Mouse (Mus musculus): Measurements from ENCODE around the gene Slc7a5. TPM values are rescaled to one million over a fixed set of nuclear protein-coding genes. Genes with fewer than 3 reads are reported as not detected.

The Slc7a5 gene
- total and polyA plus RNA-seq, 3 experiments: 110 to 291 (median 207) TPM

- Histone ChIP-seq H3K4me3 (replicated peaks in 1 of 3; ENCODE audit: low read depth in 2 of 3, low read length in 2 of 3, poor library complexity in 1 of 3) (no peak overlapping the region), H3K36me3 (replicated peaks in 1 of 2; ENCODE audit: control insufficient read depth in 1 of 2, insufficient read depth in 1 of 2, low read length in 1 of 2) (peaks cover 10 to 16% of the 10 kb centered on the region in 2 experiments), H3K9ac (ENCODE audit: insufficient read depth, low read depth) (0 out of 2 replicates have a peak overlapping the region, but pooled peaks have one; percentile 24), H3K27me3 (replicated peaks) (no peaks in the 10 kb centered on the region), H3K4me1 (ENCODE audit: control insufficient read depth in 1 of 2, insufficient read depth in 2 of 2) (peaks cover 38 to 61% of the 10 kb centered on the region in 2 experiments), H3K79me2 (replicated peaks; ENCODE audit: control insufficient read depth, extremely low read depth, insufficient read depth, poor library complexity, severe bottlenecking) (peaks cover 15% of the 10 kb centered on the region), H3K27ac (ENCODE audit: insufficient read depth, low read depth) (no peak overlapping the region), H3K9me3 (replicated peaks; ENCODE audit: low read length) (peaks cover 7% of the 10 kb centered on the region), H3K4me2 (ENCODE audit: insufficient read depth, low read depth, poor library complexity, severe bottlenecking) (no peak overlapping the region)
- no peak for DNase-seq (ENCODE audit: extremely low read depth)
- dilution Hi-C loops (cut with MboI; ENCODE audit: extremely low pct_ligation_motif_present, extremely low pct_unique_long_range_greater_than_20kb, low sequenced_read_pairs): no loop called here
- in situ Hi-C loops (cut with MboI; ENCODE audit: low pct_ligation_motif_present, low pct_unique_long_range_greater_than_20kb, low sequenced_read_pairs): no loop called here
- TF ChIP-seq JUND (conservative IDR thresholded peaks at IDR 0.05; ENCODE audit: low read depth, low read length): no peak
- no peak for TF ChIP-seq POLR2AphosphoS2 (IDR thresholded peaks at IDR 0.05; ENCODE audit: low read depth, low read length)
- no peak for TF ChIP-seq NELFE (IDR thresholded peaks at IDR 0.05; ENCODE audit: low read depth, low read length)
- TF ChIP-seq ZNF384 (IDR thresholded peaks at IDR 0.05; ENCODE audit: low read depth, low read length): no peak
- TF ChIP-seq SIN3A (IDR thresholded peaks at IDR 0.05; ENCODE audit: low read length): no peak
- no peak for TF ChIP-seq CHD2 (IDR thresholded peaks at IDR 0.05; ENCODE audit: low read length)
- TF ChIP-seq ELF1 (IDR thresholded peaks at IDR 0.05; ENCODE audit: low read depth, low read length): no peak
- TF ChIP-seq ETS1 (conservative IDR thresholded peaks at IDR 0.05; ENCODE audit: low read depth, low read length): no peak
- TF ChIP-seq USF1 (IDR thresholded peaks at IDR 0.05; ENCODE audit: low read depth, low read length): no peak
- TF ChIP-seq BHLHE40 (IDR thresholded peaks at IDR 0.05; ENCODE audit: low read depth, low read length): no peak
- TF ChIP-seq MAX (IDR thresholded peaks at IDR 0.05; ENCODE audit: low read length): no peak
- TF ChIP-seq POLR2A (IDR thresholded peaks at IDR 0.05; ENCODE audit: low read depth, low read length): no peak
- TF ChIP-seq TCF12 (IDR thresholded peaks at IDR 0.05; ENCODE audit: low read depth, low read length): no peak
- TF ChIP-seq CHD1 (IDR thresholded peaks at IDR 0.05; ENCODE audit: low read depth, low read length): no peak
Measured at GRCm38 (mm10) chr8:121912831-121913230, 5.3 kb upstream of the Slc7a5 start.

- in situ Hi-C loops (cut with MboI; ENCODE audit: low pct_ligation_motif_present, low pct_unique_long_range_greater_than_20kb, low sequenced_read_pairs): no loop called here
Measured at GRCm38 (mm10) chr8:121911987-121912386, 4.5 kb upstream of the Slc7a5 start.

More at GRCm38 (mm10) chr8:121911987-121912386, 4.5 kb upstream of the Slc7a5 start:
- TF ChIP-seq ETS1 (conservative IDR thresholded peaks at IDR 0.05; ENCODE audit: low read depth, low read length): no peak
- no peak for TF ChIP-seq ELF1 (IDR thresholded peaks at IDR 0.05; ENCODE audit: low read depth, low read length)
- no peak for TF ChIP-seq CHD2 (IDR thresholded peaks at IDR 0.05; ENCODE audit: low read length)
- no peak for TF ChIP-seq USF2 (conservative IDR thresholded peaks at IDR 0.05; ENCODE audit: low read depth, low read length)
- no peak for TF ChIP-seq POLR2AphosphoS2 (IDR thresholded peaks at IDR 0.05; ENCODE audit: low read depth, low read length)
- TF ChIP-seq GABPA (IDR thresholded peaks at IDR 0.05; ENCODE audit: insufficient replicate concordance, low read depth, low read length): no peak
- TF ChIP-seq RCOR1 (conservative IDR thresholded peaks at IDR 0.05; ENCODE audit: low read depth, low read length): no peak
- no peak for TF ChIP-seq E2F4 (IDR thresholded peaks at IDR 0.05; ENCODE audit: insufficient replicate concordance, low read depth, low read length)
- no peak for TF ChIP-seq POLR2A (IDR thresholded peaks at IDR 0.05; ENCODE audit: low read depth, low read length)
- no peak for TF ChIP-seq CTCF (conservative IDR thresholded peaks at IDR 0.05 in 1 of 2, IDR thresholded peaks at IDR 0.05 in 1 of 2; ENCODE audit: low read depth in 2 of 2, low read length in 2 of 2)
- no peak for TF ChIP-seq BHLHE40 (IDR thresholded peaks at IDR 0.05; ENCODE audit: low read depth, low read length)
- peak overlapping the region; percentile 18; the same call in 1 of the 2 replicates for H3K4me2 ChIP-seq (ENCODE audit: insufficient read depth, low read depth, poor library complexity, severe bottlenecking)
- H3K9ac ChIP-seq (ENCODE audit: insufficient read depth, low read depth): peak overlapping the region; percentile 24; the same call in 1 of the 2 replicates
- H3K79me2 ChIP-seq (replicated peaks; ENCODE audit: control insufficient read depth, extremely low read depth, insufficient read depth, poor library complexity, severe bottlenecking): peaks cover 20% of the 10 kb centered on the region
- dilution Hi-C loops (cut with MboI; ENCODE audit: extremely low pct_ligation_motif_present, extremely low pct_unique_long_range_greater_than_20kb, low sequenced_read_pairs): no loop called here
- H3K4me1 ChIP-seq (ENCODE audit: control insufficient read depth in 1 of 2, insufficient read depth in 2 of 2): peaks cover 38 to 61% of the 10 kb centered on the region in 2 experiments
- DNase-seq (ENCODE audit: extremely low read depth): no peak
- peak overlapping the region; percentile 99 for H3K27ac ChIP-seq (ENCODE audit: insufficient read depth, low read depth)
- H3K36me3 ChIP-seq (replicated peaks in 1 of 2; ENCODE audit: control insufficient read depth in 1 of 2, insufficient read depth in 1 of 2, low read length in 1 of 2): peaks cover 6 to 11% of the 10 kb centered on the region in 2 experiments
- H3K27me3 ChIP-seq (replicated peaks): no peaks in the 10 kb centered on the region
- no peak overlapping the region for H3K4me3 ChIP-seq (replicated peaks in 1 of 3; ENCODE audit: low read depth in 2 of 3, low read length in 2 of 3, poor library complexity in 1 of 3)
- peaks cover 3% of the 10 kb centered on the region for H3K9me3 ChIP-seq (replicated peaks; ENCODE audit: low read length)

All from CH12.LX (cell line).